Mouse (Mus musculus) Patski (cell line): ENCODE results near the gene Nfe2l2. TPM values are rescaled to one million over a fixed set of nuclear protein-coding genes. Genes with fewer than 3 reads are reported as not detected.

Source experiments
- ATAC-seq: fragments of 100-300 bp; one replicate; pipeline ENCODE4 v1.8.0; 2021
- CTCF ChIA-PET: fragments of 350-600 bp; sonication (Branson Sonifier 250); formaldehyde crosslinking; loops from one replicate; lab custom pipeline; 2022; ENCODE audit warnings: inconsistent platforms; lab: Charles Lee
- POLR2A ChIA-PET: fragments of 350-600 bp; sonication (Branson Sonifier 250); formaldehyde crosslinking; loops from one replicate; lab custom pipeline; 2022; ENCODE audit warnings: antibody characterized with exemption, inconsistent platforms; lab: Charles Lee
- DNase-seq: peaks from one replicate; pipeline ENCODE4 v3.0.0-alpha.2; 2011; ENCODE audit warnings: low read depth, low spot score
- H3K27me3 ChIP-seq: fragments of 371-371 bp; one replicate; pipeline ENCODE4 v1.5.1; 2021
- CTCF ChIP-seq: fragments of 100-300 bp; IDR thresholded peaks from one replicate; pipeline ENCODE4 v1.5.1; 2021
- in situ Hi-C: fragments of 300-500 bp; cut with MboI; formaldehyde crosslinking; loops from 3 replicates; pipeline ENCODE4 v1.11.1; 2018; ENCODE audit warnings: low pct_unique_long_range_greater_than_20kb, mixed read lengths
- polyA plus RNA-seq: library from polyadenylated mRNA; unstranded; gene quantifications from one replicate; pipeline ENCODE4 v1.2.3, GENCODE M21; 2021

Nfe2l2 gene
- polyA plus RNA-seq, 1 experiment from 2014 or later, result 87.3 TPM

DNA sequence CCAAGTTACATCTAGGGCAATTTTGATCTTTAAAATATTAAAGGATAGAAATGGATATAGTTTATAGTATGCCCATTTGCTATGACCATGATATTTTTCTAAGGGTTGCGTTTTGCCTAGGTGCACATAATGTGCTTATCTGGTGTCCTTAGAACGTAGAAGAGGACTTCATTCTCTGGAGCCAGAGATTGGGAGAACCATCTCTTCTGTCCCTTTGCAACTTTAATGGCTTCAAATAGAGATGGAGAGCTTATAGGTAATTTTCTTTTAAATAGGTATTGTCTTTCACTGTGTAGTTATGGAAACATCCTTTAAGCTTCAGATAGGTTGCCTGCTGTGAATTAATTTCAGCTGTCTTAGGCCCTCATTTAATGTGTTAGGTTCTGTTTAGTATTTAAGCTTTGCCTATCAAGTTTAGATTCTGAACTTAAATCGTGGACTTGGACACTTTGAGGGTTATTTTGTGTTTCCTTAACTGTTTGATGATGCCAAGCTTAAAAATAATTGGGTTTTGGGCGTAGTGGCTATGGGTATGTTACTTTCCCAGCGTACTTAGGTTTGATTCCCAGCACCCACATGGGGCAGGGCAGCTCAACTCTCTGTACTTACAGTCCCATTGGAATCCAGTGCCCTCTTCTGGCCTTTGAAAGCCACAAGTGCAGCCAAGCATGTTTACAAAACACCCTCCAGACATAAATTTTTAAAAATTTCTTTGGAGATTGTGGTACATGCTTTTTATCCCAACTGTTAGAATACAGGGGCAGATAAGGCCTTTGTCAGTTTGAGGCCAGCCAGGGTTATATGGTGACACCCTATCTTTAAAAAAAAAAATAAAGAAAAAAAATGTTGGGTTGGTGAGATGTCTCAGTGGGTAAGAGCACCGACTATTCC is 33.8 kb downstream of the Nfe2l2 start:
- TF ChIP-seq CTCF, result no peak
- no peak for DNase-seq

GRCm38 (mm10) chr2:75669491-75670445 is 34.7 kb downstream of the Nfe2l2 start:
- H3K27me3 ChIP-seq, result no peaks in the 10 kb centered on the region
- ChIA-PET POLR2A (interaction anchor here (0.6 to 1.4 kb wide), 3 partner anchors 10 to 53 kb away, joined by 3 to 9 read pairs (median 4); partner anchors contain the start of gene Nfe2l2), CTCF (interaction anchor here (0.7 to 1.7 kb wide), 3 partner anchors 9 to 194 kb away, joined by 3 to 4 read pairs (median 3); no protein-coding TSS in a partner anchor)
- in situ Hi-C loops, result no loop called here
- DNase-seq, result no peak
- no peak for ATAC-seq
- TF ChIP-seq CTCF, result no peak

More for the DNA sequence above, 33.8 kb downstream of the Nfe2l2 start:
- H3K27me3 ChIP-seq, result no peaks in the 10 kb centered on the region
- POLR2A ChIA-PET, result interaction anchor here (0.6 to 1.4 kb wide), 3 partner anchors 10 to 294 kb away, joined by 3 to 4 read pairs (median 3); partner anchors contain the start of gene Nfe2l2
- in situ Hi-C loops, result no loop called here
- CTCF ChIA-PET, result interaction anchor here (0.7 to 1.7 kb wide), 3 partner anchors 10 to 193 kb away, joined by 3 to 4 read pairs (median 3); no protein-coding TSS in a partner anchor
- ATAC-seq, result no peak

DNA sequence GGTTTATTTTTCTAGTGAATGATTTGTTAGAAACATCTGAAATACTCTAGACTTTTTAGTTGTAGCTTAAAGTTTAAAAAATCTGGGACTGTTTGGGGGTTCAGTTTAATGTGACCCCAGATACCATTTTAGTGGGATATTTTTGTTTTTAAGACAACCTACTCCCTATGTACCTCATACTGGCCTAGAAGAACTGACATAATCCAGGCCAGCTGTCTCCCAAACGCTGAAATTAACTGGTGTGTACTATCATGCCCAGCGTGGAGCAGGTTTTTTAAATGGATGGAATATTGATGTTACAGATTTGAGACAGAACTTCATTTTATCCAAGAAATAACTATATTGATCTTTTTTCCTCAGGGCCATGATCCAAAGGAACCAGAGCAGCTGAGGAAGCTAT is 43.3 kb downstream of the Nfe2l2 start:
- TF ChIP-seq CTCF, result no peak
- DNase-seq (no peak), ATAC-seq (no peak)
- in situ Hi-C loops, result loop anchor here (5.0 kb wide), 1 partner anchor 49 kb away; no protein-coding TSS in a partner anchor
- ChIA-PET POLR2A (interaction anchor here (0.6 to 1.8 kb wide), 4 partner anchors 9 to 47 kb away, joined by 3 to 4 read pairs (median 4); no protein-coding TSS in a partner anchor), CTCF (interaction anchor here (0.8 to 1.7 kb wide), 5 partner anchors 9 to 111 kb away, joined by 3 to 7 read pairs (median 4); no protein-coding TSS in a partner anchor)
- no peaks in the 10 kb centered on the region for H3K27me3 ChIP-seq

- TF ChIP-seq CTCF, result no peak
- ATAC-seq, result no peak
- H3K27me3 ChIP-seq, result no peaks in the 10 kb centered on the region
- DNase-seq, result no peak
- in situ Hi-C loops, result loop anchor here (5.0 kb wide), 1 partner anchor 48 kb away; no protein-coding TSS in a partner anchor
- ChIA-PET CTCF (interaction anchor here (0.8 to 1.7 kb wide), 6 partner anchors 9 to 112 kb away, joined by 3 to 7 read pairs (median 4); no protein-coding TSS in a partner anchor), POLR2A (interaction anchor here (0.6 to 1.8 kb wide), 5 partner anchors 10 to 49 kb away, joined by 3 to 4 read pairs (median 4); partner anchors contain the start of gene Nfe2l2)
Observed at GRCm38 (mm10) chr2:75660255-75660948, 44.0 kb downstream of the Nfe2l2 start.

DNA sequence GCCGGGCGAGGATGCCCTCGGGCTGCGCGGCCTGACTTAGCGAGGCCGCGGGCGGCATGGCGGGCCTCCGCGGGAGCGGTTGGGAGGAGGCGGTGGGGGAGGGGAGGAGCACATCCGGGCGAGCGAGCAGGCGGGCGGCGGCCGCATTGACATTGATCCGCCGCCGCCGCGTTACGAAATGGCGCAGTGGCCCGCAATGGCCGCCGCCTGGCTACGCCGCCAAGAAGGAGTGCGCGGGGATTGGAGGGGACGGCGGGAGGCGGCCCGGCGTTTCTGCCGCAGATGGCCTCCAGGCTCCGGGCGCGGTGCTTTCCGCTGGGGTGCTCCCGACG is 44.8 kb downstream of the Nfe2l2 start:
- DNase-seq (no peak), ATAC-seq (peak; percentile 65)
- CTCF ChIA-PET, result interaction anchor here (1.1 kb wide), 1 partner anchor 25 kb away, joined by 3 read pairs; no protein-coding TSS in a partner anchor
- H3K27me3 ChIP-seq, result no peaks in the 10 kb centered on the region
- TF ChIP-seq CTCF, result no peak
- in situ Hi-C loops, result no loop called here
- POLR2A ChIA-PET, result interaction anchor here (0.8 to 1.8 kb wide), 3 partner anchors 11 to 48 kb away, joined by 3 to 4 read pairs (median 4); partner anchors contain the start of gene Nfe2l2

DNA sequence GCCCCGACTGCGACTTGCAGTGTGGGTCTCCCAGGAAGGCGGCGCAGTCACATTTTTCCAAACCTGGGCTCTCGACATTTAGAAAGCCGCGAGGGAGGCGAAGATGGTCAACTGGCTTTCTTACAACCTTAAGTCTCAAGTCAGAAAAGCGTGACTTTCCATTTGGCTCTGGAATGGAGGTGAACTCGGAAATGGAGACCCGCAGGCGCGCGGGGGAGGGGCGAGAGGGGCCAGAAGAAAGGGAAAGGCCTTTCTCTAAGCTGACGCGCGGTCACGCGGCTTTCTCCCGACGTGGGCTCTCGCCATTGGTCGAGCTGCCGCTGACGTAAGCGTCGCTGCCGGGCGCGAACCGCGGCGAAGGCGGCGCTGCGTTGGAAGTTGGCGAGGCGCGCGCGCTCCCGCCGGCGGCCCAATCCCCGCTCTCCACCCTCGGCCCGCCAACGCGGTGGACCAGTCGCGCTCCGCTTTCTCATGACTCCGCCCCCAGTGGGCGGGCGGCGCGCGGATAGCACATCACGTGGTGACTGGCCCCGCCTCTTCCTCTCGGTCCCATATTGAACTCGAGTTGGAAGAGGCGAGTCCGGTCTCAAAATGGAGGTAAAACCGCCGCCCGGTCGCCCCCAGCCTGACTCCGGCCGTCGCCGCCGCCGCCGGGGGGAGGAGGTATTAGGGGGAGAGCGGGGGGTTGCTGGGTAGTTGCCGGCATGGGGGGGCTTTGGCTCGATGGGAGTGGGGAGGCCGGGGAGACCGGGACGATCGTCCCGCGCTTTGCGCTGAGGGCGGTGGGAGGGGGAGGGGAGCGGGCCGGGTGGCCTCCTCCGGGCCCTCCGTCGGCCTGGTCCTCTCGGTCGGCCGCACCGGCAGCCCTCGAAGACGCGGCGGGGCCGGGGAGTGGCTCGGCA is 45.5 kb downstream of the Nfe2l2 start, which contains the start of gene Hnrnpa3:
Gene Hnrnpa3 (plus strand): TSS at position 535 of the 902 bp plus-strand sequence.
- peak; percentile 87 for DNase-seq
- ChIA-PET CTCF (interaction anchor here (0.7 kb wide), 1 partner anchor 48 kb away, joined by 3 read pairs; no protein-coding TSS in a partner anchor), POLR2A (interaction anchor here (1.8 kb wide), 1 partner anchor 11 kb away, joined by 4 read pairs; no protein-coding TSS in a partner anchor)
- in situ Hi-C loops, result no loop called here
- no peaks in the 10 kb centered on the region for H3K27me3 ChIP-seq
- TF ChIP-seq CTCF, result no peak
- ATAC-seq, result peak; percentile 94

DNA sequence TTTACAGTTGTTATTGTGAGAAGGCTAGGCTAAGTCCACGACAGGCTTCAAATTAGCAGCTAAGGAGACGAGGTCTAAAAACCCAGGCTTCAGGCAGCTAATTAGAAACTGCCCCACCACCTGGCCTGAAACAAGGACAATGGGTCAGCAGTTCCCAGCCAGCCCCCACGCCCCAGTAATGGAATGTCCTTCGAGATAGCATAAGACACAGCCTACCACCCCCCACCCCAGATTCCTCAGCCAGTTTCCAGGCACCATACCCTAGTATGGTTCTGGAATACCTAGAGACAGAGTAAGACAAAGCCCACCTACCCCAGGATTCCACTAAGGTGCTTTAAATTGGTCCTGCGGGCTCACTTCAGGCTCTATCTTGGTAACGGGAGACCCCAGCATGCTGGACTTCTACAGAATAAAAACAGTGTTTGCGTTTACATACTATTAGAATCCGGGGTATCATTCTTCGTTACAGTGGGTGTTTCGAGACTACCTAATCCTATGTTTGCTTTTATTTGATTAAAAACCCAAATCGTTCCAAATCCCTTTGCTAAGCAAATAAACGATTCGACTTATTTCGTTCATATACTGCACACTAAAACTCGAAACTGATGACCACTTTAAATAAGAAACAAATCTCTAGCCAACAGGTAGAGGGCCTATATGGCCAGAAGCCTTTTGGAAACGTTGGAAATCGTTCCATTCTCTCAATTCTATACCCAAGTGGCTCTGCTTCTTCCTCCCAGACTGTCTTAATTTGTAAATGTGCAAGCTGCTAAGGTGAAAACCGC is 46.3 kb downstream of the Nfe2l2 start:
- no peak for ATAC-seq
- in situ Hi-C loops, result no loop called here
- H3K27me3 ChIP-seq, result no peaks in the 10 kb centered on the region
- TF ChIP-seq CTCF, result no peak
- POLR2A ChIA-PET, result interaction anchor here (0.6 kb wide), 1 partner anchor 21 kb away, joined by 8 read pairs; no protein-coding TSS in a partner anchor
- CTCF ChIA-PET, result no interaction called here
- no peak for DNase-seq

DNA sequence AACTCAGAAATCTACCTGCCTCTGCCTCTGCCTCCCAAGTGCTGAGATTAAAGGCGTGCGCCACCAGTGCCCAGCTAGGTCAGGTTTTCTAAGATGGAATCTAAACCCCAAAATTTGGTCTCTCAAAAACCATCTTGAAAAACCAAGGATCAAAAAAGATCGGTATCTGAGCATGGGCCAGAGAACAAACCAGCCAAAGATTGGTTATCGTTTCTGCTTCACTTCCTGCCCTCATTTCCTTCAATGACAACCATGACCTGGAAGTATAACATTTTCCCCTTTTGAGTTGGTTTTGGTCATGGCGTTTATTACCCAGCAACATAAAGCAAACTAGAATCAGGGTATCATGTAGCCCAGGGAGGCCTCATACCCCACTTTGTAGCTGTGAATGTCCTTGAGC is 47.5 kb downstream of the Nfe2l2 start:
- DNase-seq, result no peak
- ChIA-PET POLR2A (no interaction called here), CTCF (no interaction called here)
- no peak for ATAC-seq
- TF ChIP-seq CTCF, result no peak
- in situ Hi-C loops, result no loop called here
- H3K27me3 ChIP-seq, result no peaks in the 10 kb centered on the region
